Mouse (Mus musculus): ENCODE measurements around the gene Srgap2. TPM values are rescaled to one million over a fixed set of nuclear protein-coding genes. Genes with fewer than 3 reads are reported as not detected.

Gene Srgap2
- polyA plus RNA-seq, 1 experiment from 2014 or later, result 14.6 TPM

DNA sequence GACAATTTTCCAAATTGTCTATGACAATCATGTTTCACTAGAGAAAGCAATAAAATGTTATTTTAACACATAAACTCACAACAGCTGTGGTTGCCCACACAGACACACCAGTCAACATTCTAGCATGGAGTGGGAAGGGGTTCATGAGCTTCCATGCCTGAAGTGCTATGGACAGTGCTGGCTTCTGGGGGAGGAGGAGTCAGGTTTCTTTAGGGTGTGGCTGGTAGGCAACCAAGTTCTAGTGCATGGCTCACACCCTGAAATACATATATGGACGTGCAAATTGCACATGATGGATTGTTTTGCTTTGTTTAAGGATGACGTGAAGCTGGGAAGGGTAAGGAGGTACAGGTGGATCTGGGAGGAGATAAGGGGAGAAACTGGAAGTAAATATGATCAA is 72.8 kb downstream of the Srgap2 start:
- Histone ChIP-seq H3K4me2 (ENCODE audit: low read depth, low read length) (no peak overlapping the region), H3K9me3 (replicated peaks; ENCODE audit: control insufficient read depth, low read length) (no peaks in the 10 kb centered on the region), H3K9ac (replicated peaks; ENCODE audit: low read length) (no peak overlapping the region), H3K4me1 (ENCODE audit: control insufficient read depth, insufficient read depth, low read length) (no peaks in the 10 kb centered on the region), H3K4me3 (ENCODE audit: low read depth, low read length) (no peak overlapping the region), H3K36me3 (replicated peaks; ENCODE audit: control insufficient read depth, insufficient read depth, low read depth, low read length) (no peaks in the 10 kb centered on the region), H3K27me3 (ENCODE audit: control insufficient read depth, insufficient read depth, low read length) (no peaks in the 10 kb centered on the region), H3K27ac (replicated peaks; ENCODE audit: low read depth, low read length) (no peak overlapping the region)
- DNase-seq (ENCODE audit: low spot score), result no peak
- ATAC-seq (replicated peaks; ENCODE audit: insufficient number of reproducible peaks, low FRiP score, low TSS enrichment, low read depth), result no peak
- WGBS, result 76% methylated on average over 2 of the region's 2 CpGs

- DNase-seq (ENCODE audit: low spot score), result no peak
- no peaks in the 10 kb centered on the region for H3K36me3 ChIP-seq (replicated peaks; ENCODE audit: control insufficient read depth, insufficient read depth, low read depth, low read length)
- H3K9ac ChIP-seq (replicated peaks; ENCODE audit: low read length), result no peak overlapping the region
- H3K4me1 ChIP-seq (ENCODE audit: control insufficient read depth, insufficient read depth, low read length), result no peaks in the 10 kb centered on the region
- H3K4me2 ChIP-seq (ENCODE audit: low read depth, low read length), result no peak overlapping the region
- no peak overlapping the region for H3K27ac ChIP-seq (replicated peaks; ENCODE audit: low read depth, low read length)
- no peaks in the 10 kb centered on the region for H3K9me3 ChIP-seq (replicated peaks; ENCODE audit: control insufficient read depth, low read length)
- H3K4me3 ChIP-seq (ENCODE audit: low read depth, low read length), result no peak overlapping the region
- no peaks in the 10 kb centered on the region for H3K27me3 ChIP-seq (ENCODE audit: control insufficient read depth, insufficient read depth, low read length)
- WGBS, result 34% methylated on average over 1 of the region's 1 CpGs
- no peak for ATAC-seq (replicated peaks; ENCODE audit: insufficient number of reproducible peaks, low FRiP score, low TSS enrichment, low read depth)
These were observed 73.8 kb downstream of the Srgap2 start for GRCm38 (mm10) chr1:131453335-131453734.

GRCm38 (mm10) chr1:131448373-131448772 is 78.8 kb downstream of the Srgap2 start:
- no peak overlapping the region for H3K9ac ChIP-seq (replicated peaks; ENCODE audit: low read length)
- H3K36me3 ChIP-seq (replicated peaks; ENCODE audit: control insufficient read depth, insufficient read depth, low read depth, low read length), result no peaks in the 10 kb centered on the region
- no peaks in the 10 kb centered on the region for H3K9me3 ChIP-seq (replicated peaks; ENCODE audit: control insufficient read depth, low read length)
- H3K27ac ChIP-seq (replicated peaks; ENCODE audit: low read depth, low read length), result no peak overlapping the region
- no peaks in the 10 kb centered on the region for H3K27me3 ChIP-seq (ENCODE audit: control insufficient read depth, insufficient read depth, low read length)
- ATAC-seq (replicated peaks; ENCODE audit: insufficient number of reproducible peaks, low FRiP score, low TSS enrichment, low read depth), result no peak
- H3K4me3 ChIP-seq (ENCODE audit: low read depth, low read length), result no peak overlapping the region
- H3K4me1 ChIP-seq (ENCODE audit: control insufficient read depth, insufficient read depth, low read length), result no peaks in the 10 kb centered on the region
- no peak for DNase-seq (ENCODE audit: low spot score)
- 84% methylated on average over 5 of the region's 5 CpGs for WGBS
- no peak overlapping the region for H3K4me2 ChIP-seq (ENCODE audit: low read depth, low read length)

DNA sequence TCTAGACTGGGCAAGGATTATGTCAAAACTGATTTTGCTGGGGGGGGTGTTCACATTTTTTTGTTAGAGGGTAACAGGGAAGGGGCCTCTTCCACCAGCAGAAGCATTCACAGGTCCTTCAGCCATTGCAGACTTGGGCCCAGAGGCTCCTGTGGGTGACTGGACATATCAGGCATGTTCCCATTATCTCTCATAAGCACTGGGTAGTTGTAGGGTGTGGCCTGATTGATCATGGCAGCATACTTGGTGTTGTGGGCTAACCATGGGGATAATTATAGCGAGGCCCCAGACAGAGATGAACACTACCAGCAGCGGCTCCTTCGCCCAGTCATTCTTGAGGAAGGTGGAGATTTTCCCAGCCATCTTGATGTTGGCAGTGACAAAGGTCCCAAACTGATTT is 79.8 kb downstream of the Srgap2 start:
- Histone ChIP-seq H3K9ac (replicated peaks; ENCODE audit: low read length) (no peak overlapping the region), H3K4me1 (ENCODE audit: control insufficient read depth, insufficient read depth, low read length) (no peaks in the 10 kb centered on the region), H3K27ac (replicated peaks; ENCODE audit: low read depth, low read length) (no peak overlapping the region), H3K9me3 (replicated peaks; ENCODE audit: control insufficient read depth, low read length) (no peaks in the 10 kb centered on the region), H3K27me3 (ENCODE audit: control insufficient read depth, insufficient read depth, low read length) (no peaks in the 10 kb centered on the region), H3K4me2 (ENCODE audit: low read depth, low read length) (no peak overlapping the region), H3K4me3 (ENCODE audit: low read depth, low read length) (no peak overlapping the region), H3K36me3 (replicated peaks; ENCODE audit: control insufficient read depth, insufficient read depth, low read depth, low read length) (no peaks in the 10 kb centered on the region)
- ATAC-seq (replicated peaks; ENCODE audit: insufficient number of reproducible peaks, low FRiP score, low TSS enrichment, low read depth) (no peak), DNase-seq (ENCODE audit: low spot score) (no peak)
- 97% methylated on average over 3 of the region's 3 CpGs for WGBS

DNA sequence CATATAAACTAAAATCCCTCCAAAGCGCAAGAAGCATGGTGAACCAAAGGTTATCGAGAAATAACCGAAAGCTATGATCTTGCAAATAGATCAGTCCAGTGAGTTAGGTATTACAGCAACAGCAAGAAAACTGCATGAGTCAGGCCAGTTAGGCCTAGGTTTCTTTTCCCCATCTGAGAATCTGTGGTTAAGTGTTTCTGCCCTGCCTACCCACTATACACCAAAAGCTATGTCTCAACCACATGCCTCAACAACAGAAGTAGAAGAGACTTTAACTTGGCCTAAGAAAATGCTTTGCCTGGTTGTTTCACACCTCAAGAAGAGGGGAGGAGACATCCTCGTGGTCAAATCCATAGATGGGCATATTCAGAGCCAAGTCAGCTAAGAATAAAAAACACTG is 80.6 kb downstream of the Srgap2 start:
- no peak for DNase-seq (ENCODE audit: low spot score)
- H3K4me2 ChIP-seq (ENCODE audit: low read depth, low read length), result no peak overlapping the region
- H3K27ac ChIP-seq (replicated peaks; ENCODE audit: low read depth, low read length), result no peak overlapping the region
- no peaks in the 10 kb centered on the region for H3K27me3 ChIP-seq (ENCODE audit: control insufficient read depth, insufficient read depth, low read length)
- WGBS, result 92% methylated on average over 4 of the region's 4 CpGs
- H3K4me1 ChIP-seq (ENCODE audit: control insufficient read depth, insufficient read depth, low read length), result no peaks in the 10 kb centered on the region
- no peaks in the 10 kb centered on the region for H3K9me3 ChIP-seq (replicated peaks; ENCODE audit: control insufficient read depth, low read length)
- H3K36me3 ChIP-seq (replicated peaks; ENCODE audit: control insufficient read depth, insufficient read depth, low read depth, low read length), result no peaks in the 10 kb centered on the region
- ATAC-seq (replicated peaks; ENCODE audit: insufficient number of reproducible peaks, low FRiP score, low TSS enrichment, low read depth), result no peak
- H3K4me3 ChIP-seq (ENCODE audit: low read depth, low read length), result no peak overlapping the region
- no peak overlapping the region for H3K9ac ChIP-seq (replicated peaks; ENCODE audit: low read length)

- no peak for DNase-seq (ENCODE audit: low spot score)
- no peaks in the 10 kb centered on the region for H3K4me1 ChIP-seq (ENCODE audit: control insufficient read depth, insufficient read depth, low read length)
- no peaks in the 10 kb centered on the region for H3K36me3 ChIP-seq (replicated peaks; ENCODE audit: control insufficient read depth, insufficient read depth, low read depth, low read length)
These were observed 88.6 kb downstream of the Srgap2 start for GRCm38 (mm10) chr1:131438556-131438955.

DNA sequence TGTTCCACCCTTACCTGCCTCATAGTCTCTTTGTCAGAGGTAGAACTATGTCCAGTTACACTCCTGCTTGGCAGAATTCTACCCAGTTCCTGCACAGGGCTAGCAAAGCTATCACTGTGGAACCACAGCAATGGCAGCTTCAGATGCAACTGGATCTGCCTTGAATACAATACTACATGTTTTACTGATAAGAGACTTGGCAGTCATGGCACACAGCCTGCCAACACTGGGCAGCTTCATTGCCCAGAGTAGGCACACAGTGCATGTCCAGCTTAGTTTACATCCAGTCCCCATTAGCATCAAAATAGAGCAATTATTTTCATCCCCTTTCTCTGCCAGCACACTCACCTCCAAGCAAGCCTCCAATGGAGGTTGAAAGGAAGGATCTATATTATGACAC is 89.2 kb downstream of the Srgap2 start:
- Histone ChIP-seq H3K4me2 (ENCODE audit: low read depth, low read length) (no peak overlapping the region), H3K9me3 (replicated peaks; ENCODE audit: control insufficient read depth, low read length) (no peaks in the 10 kb centered on the region), H3K36me3 (replicated peaks; ENCODE audit: control insufficient read depth, insufficient read depth, low read depth, low read length) (no peaks in the 10 kb centered on the region), H3K27ac (replicated peaks; ENCODE audit: low read depth, low read length) (no peak overlapping the region), H3K9ac (replicated peaks; ENCODE audit: low read length) (no peak overlapping the region), H3K4me1 (ENCODE audit: control insufficient read depth, insufficient read depth, low read length) (no peaks in the 10 kb centered on the region), H3K4me3 (ENCODE audit: low read depth, low read length) (no peak overlapping the region), H3K27me3 (ENCODE audit: control insufficient read depth, insufficient read depth, low read length) (no peaks in the 10 kb centered on the region)
- ATAC-seq (replicated peaks; ENCODE audit: insufficient number of reproducible peaks, low FRiP score, low TSS enrichment, low read depth) (no peak), DNase-seq (ENCODE audit: low spot score) (no peak)

More at GRCm38 (mm10) chr1:131438556-131438955, 88.6 kb downstream of the Srgap2 start:
- WGBS, result 89% methylated on average over 11 of the region's 11 CpGs
- Histone ChIP-seq H3K27me3 (ENCODE audit: control insufficient read depth, insufficient read depth, low read length) (no peaks in the 10 kb centered on the region), H3K9me3 (replicated peaks; ENCODE audit: control insufficient read depth, low read length) (no peaks in the 10 kb centered on the region), H3K9ac (replicated peaks; ENCODE audit: low read length) (no peak overlapping the region), H3K4me2 (ENCODE audit: low read depth, low read length) (no peak overlapping the region), H3K27ac (replicated peaks; ENCODE audit: low read depth, low read length) (no peak overlapping the region), H3K4me3 (ENCODE audit: low read depth, low read length) (no peak overlapping the region)
- no peak for ATAC-seq (replicated peaks; ENCODE audit: insufficient number of reproducible peaks, low FRiP score, low TSS enrichment, low read depth)

GRCm38 (mm10) chr1:131436609-131437008 is 90.5 kb downstream of the Srgap2 start:
- DNase-seq (ENCODE audit: low spot score) (no peak), ATAC-seq (replicated peaks; ENCODE audit: insufficient number of reproducible peaks, low FRiP score, low TSS enrichment, low read depth) (no peak)
- no peaks in the 10 kb centered on the region for H3K36me3 ChIP-seq (replicated peaks; ENCODE audit: control insufficient read depth, insufficient read depth, low read depth, low read length)
- H3K9ac ChIP-seq (replicated peaks; ENCODE audit: low read length), result no peak overlapping the region
- no peak overlapping the region for H3K4me2 ChIP-seq (ENCODE audit: low read depth, low read length)
- H3K4me1 ChIP-seq (ENCODE audit: control insufficient read depth, insufficient read depth, low read length), result no peaks in the 10 kb centered on the region
- 87% methylated on average over 7 of the region's 7 CpGs for WGBS
- no peaks in the 10 kb centered on the region for H3K9me3 ChIP-seq (replicated peaks; ENCODE audit: control insufficient read depth, low read length)
- no peak overlapping the region for H3K4me3 ChIP-seq (ENCODE audit: low read depth, low read length)
- H3K27me3 ChIP-seq (ENCODE audit: control insufficient read depth, insufficient read depth, low read length), result no peaks in the 10 kb centered on the region
- H3K27ac ChIP-seq (replicated peaks; ENCODE audit: low read depth, low read length), result no peak overlapping the region

Measured in embryonic facial prominence, embryonic 11.5 days (tissue).